Mouse (Mus musculus) hindbrain, embryonic 11.5 days (tissue): ENCODE measurements at regions not wholly inside any gene's neighbourhood (a gene's known extent, or its start where the extent isn't known, plus 50 kb on each side); places are given as distances from the start of the nearest gene placed in this dataset.

ENCODE experiments used
- ATAC-seq: fragments of 200-750 bp; cut with Nextera tagmentation; 2 replicates; pipeline ENCODE4 v1.8.0; 2017; ENCODE audit warnings: mild to moderate bottlenecking, moderate TSS enrichment, moderate library complexity; ENCODE audit not compliant: low FRiP score
- DNase-seq: peaks from one replicate; pipeline ENCODE4 v3.0.0-alpha.2; 2015; ENCODE audit warnings: low spot score
- H3K27ac ChIP-seq: fragments of 300-500 bp; sonication (generic); 2 replicates; pipeline ENCODE4 v1.5.1; 2014; ENCODE audit warnings: mild to moderate bottlenecking, low read depth, low read length
- H3K27me3 ChIP-seq: fragments of 300-500 bp; sonication (generic); 2 replicates; pipeline ENCODE4 v1.6.1; 2014; ENCODE audit warnings: mild to moderate bottlenecking, low read length, moderate library complexity, mixed read lengths; ENCODE audit not compliant: control insufficient read depth, insufficient read depth
- H3K36me3 ChIP-seq: fragments of 300-500 bp; sonication (generic); 2 replicates; pipeline ENCODE4 v1.6.1; 2014; ENCODE audit warnings: mild to moderate bottlenecking, low read length, moderate library complexity, mixed read lengths; ENCODE audit not compliant: control insufficient read depth, insufficient read depth
- H3K4me1 ChIP-seq: fragments of 300-500 bp; sonication (generic); replicated peaks from 2 replicates; pipeline ENCODE4 v1.6.1; 2014; ENCODE audit warnings: low read length, mixed read lengths; ENCODE audit not compliant: control insufficient read depth, insufficient read depth
- H3K4me2 ChIP-seq: fragments of 300-500 bp; sonication (generic); replicated peaks from 2 replicates; pipeline ENCODE4 v1.6.1; 2014; ENCODE audit warnings: mild to moderate bottlenecking, low read depth, low read length
- H3K4me3 ChIP-seq: fragments of 300-500 bp; sonication (generic); 2 replicates; pipeline ENCODE4 v1.5.1; 2014; ENCODE audit warnings: low read depth, low read length
- H3K9ac ChIP-seq: fragments of 300-500 bp; sonication (generic); 2 replicates; pipeline ENCODE4 v1.6.1; 2014; ENCODE audit warnings: low read depth, low read length
- H3K9me3 ChIP-seq: fragments of 300-500 bp; sonication (generic); 2 replicates; pipeline ENCODE4 v1.6.1; 2016; ENCODE audit warnings: low read length; ENCODE audit not compliant: control insufficient read depth
- WGBS: fragments of 180-500 bp; shearing (Covaris S2); extraction: QIAGEN DNeasy Blood & Tissue Kit; methylation state at CpG from one replicate; pipeline ENCODE4 v1.1.7; 2014; 5-methylcytosine and 5-hydroxymethylcytosine counted together

- Histone ChIP-seq H3K27ac (no peak overlapping the region), H3K36me3 (no peaks in the 10 kb centered on the region), H3K27me3 (no peaks in the 10 kb centered on the region), H3K4me3 (no peak overlapping the region), H3K4me1 (0 out of 2 replicates have a peak, but pooled peaks cover 2% of the 10 kb centered on the region), H3K9ac (no peak overlapping the region), H3K4me2 (no peak overlapping the region), H3K9me3 (no peaks in the 10 kb centered on the region)
- ATAC-seq (peak; percentile 62), DNase-seq (no peak)
- WGBS, result 54% methylated on average over 3 of the region's 3 CpGs
Measured at GRCm38 (mm10) chr11:90110170-90110569, 77.3 kb upstream of the Gm45716 start.

GRCm38 (mm10) chr11:90112174-90112573 is 75.3 kb upstream of the Gm45716 start:
- DNase-seq (no peak), ATAC-seq (no peak)
- Histone ChIP-seq H3K9me3 (no peaks in the 10 kb centered on the region), H3K27ac (no peak overlapping the region), H3K4me1 (0 out of 2 replicates have a peak, but pooled peaks cover 2% of the 10 kb centered on the region), H3K27me3 (no peaks in the 10 kb centered on the region), H3K4me2 (no peak overlapping the region), H3K36me3 (no peaks in the 10 kb centered on the region), H3K9ac (no peak overlapping the region), H3K4me3 (no peak overlapping the region)
- WGBS, result 86% methylated on average over 7 of the region's 7 CpGs

- Histone ChIP-seq H3K27ac (no peak overlapping the region), H3K36me3 (no peaks in the 10 kb centered on the region), H3K4me1 (no peaks in the 10 kb centered on the region), H3K9ac (no peak overlapping the region), H3K4me2 (no peak overlapping the region), H3K9me3 (no peaks in the 10 kb centered on the region), H3K4me3 (no peak overlapping the region), H3K27me3 (no peaks in the 10 kb centered on the region)
- DNase-seq, result no peak
- ATAC-seq, result no peak
- 51% methylated on average over 20 of the region's 20 CpGs for WGBS
Measured at GRCm38 (mm10) chr11:90116676-90117663, 70.5 kb upstream of the Gm45716 start.

GRCm38 (mm10) chr11:90117664-90118295 is 69.7 kb upstream of the Gm45716 start:
- Histone ChIP-seq H3K9ac (no peak overlapping the region), H3K4me3 (no peak overlapping the region), H3K27ac (no peak overlapping the region), H3K36me3 (no peaks in the 10 kb centered on the region), H3K27me3 (no peaks in the 10 kb centered on the region), H3K4me2 (no peak overlapping the region), H3K9me3 (no peaks in the 10 kb centered on the region), H3K4me1 (no peaks in the 10 kb centered on the region)
- ATAC-seq (no peak), DNase-seq (no peak)
- WGBS, result 68% methylated on average over 5 of the region's 5 CpGs

GRCm38 (mm10) chr11:90121902-90122301 is 65.6 kb upstream of the Gm45716 start:
- DNase-seq (no peak), ATAC-seq (no peak)
- Histone ChIP-seq H3K4me3 (no peak overlapping the region), H3K27me3 (no peaks in the 10 kb centered on the region), H3K4me2 (no peak overlapping the region), H3K27ac (no peak overlapping the region), H3K36me3 (no peaks in the 10 kb centered on the region), H3K4me1 (no peaks in the 10 kb centered on the region), H3K9ac (no peak overlapping the region), H3K9me3 (no peaks in the 10 kb centered on the region)
- WGBS, result 46% methylated on average over 3 of the region's 3 CpGs

GRCm38 (mm10) chr11:90122709-90123108 is 64.8 kb upstream of the Gm45716 start:
- Histone ChIP-seq H3K27me3 (no peaks in the 10 kb centered on the region), H3K9ac (no peak overlapping the region)
- WGBS, result 76% methylated on average over 3 of the region's 3 CpGs

GRCm38 (mm10) chr11:90123851-90124250 is 63.6 kb upstream of the Gm45716 start:
- Histone ChIP-seq H3K27ac (no peak overlapping the region), H3K4me1 (no peaks in the 10 kb centered on the region), H3K36me3 (no peaks in the 10 kb centered on the region), H3K9ac (no peak overlapping the region), H3K4me2 (no peak overlapping the region), H3K9me3 (no peaks in the 10 kb centered on the region), H3K4me3 (no peak overlapping the region), H3K27me3 (no peaks in the 10 kb centered on the region)
- no peak for DNase-seq
- WGBS, result 84% methylated on average over 5 of the region's 5 CpGs
- ATAC-seq, result no peak

More at GRCm38 (mm10) chr11:90122709-90123108, 64.8 kb upstream of the Gm45716 start:
- Histone ChIP-seq H3K4me3 (no peak overlapping the region), H3K4me2 (no peak overlapping the region), H3K27ac (no peak overlapping the region), H3K36me3 (no peaks in the 10 kb centered on the region), H3K9me3 (no peaks in the 10 kb centered on the region), H3K4me1 (no peaks in the 10 kb centered on the region)
- ATAC-seq (no peak), DNase-seq (no peak)

GRCm38 (mm10) chr11:90126289-90126688 is 61.2 kb upstream of the Gm45716 start:
- Histone ChIP-seq H3K4me2 (no peak overlapping the region), H3K27ac (no peak overlapping the region), H3K9ac (no peak overlapping the region), H3K4me3 (no peak overlapping the region), H3K9me3 (no peaks in the 10 kb centered on the region), H3K4me1 (no peaks in the 10 kb centered on the region), H3K36me3 (no peaks in the 10 kb centered on the region), H3K27me3 (no peaks in the 10 kb centered on the region)
- 57% methylated on average over 4 of the region's 4 CpGs for WGBS
- ATAC-seq (no peak), DNase-seq (no peak)
